Mouse (Mus musculus): ENCODE measurements around the gene Agfg2.
"Not testable (repeated sequence)": the region's sequence is repeated elsewhere in the genome, so short reads cannot be mapped to it uniquely, and the experiment has no call there.

Agfg2 gene

DNA sequence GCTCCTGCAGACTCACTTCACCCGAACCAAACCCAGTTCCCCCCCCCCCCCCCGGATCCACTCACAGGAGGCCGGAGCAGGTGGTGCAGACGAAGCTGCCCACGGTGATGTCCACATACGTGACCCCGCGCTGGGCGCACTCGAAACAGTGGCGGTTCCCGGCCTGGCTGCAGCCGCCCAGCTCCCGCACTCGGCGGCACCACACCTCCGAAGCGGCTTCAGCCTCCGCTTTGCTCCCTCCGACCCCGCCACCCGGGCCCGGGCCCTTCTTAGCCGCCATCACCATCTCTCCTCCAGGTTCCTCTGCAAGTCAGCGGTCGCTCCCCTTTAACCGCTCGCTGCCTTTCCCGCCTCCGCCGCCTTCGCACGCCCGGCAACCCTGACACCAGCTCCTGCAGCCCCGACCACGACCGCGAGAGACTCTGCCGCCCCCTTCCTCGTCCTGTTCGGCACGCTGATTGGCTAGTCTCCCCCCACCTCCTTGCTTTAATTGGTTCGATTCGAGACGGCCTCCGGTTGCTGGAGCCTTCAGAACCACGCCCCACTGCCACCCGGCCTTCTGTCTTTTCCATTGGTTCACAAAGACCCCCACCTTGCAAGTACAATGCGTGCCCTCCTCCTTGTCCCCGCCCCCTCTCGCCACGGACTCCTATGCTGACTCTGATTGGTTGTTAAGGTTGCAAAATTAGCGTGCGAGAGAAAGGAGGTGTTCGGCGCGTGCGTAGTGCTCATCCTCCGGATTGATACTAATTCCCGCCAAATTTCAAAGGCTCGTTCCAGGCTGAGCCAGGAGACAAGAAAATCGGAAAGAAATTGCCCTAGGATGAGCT is at the start of gene Agfg2:
TSS of gene Agfg2 (minus strand) at position 433 of the 830 bp plus-strand sequence.
- peak; percentile 99 to 100 for DNase-seq (ENCODE audit: low spot score in 2 of 2)

DNA sequence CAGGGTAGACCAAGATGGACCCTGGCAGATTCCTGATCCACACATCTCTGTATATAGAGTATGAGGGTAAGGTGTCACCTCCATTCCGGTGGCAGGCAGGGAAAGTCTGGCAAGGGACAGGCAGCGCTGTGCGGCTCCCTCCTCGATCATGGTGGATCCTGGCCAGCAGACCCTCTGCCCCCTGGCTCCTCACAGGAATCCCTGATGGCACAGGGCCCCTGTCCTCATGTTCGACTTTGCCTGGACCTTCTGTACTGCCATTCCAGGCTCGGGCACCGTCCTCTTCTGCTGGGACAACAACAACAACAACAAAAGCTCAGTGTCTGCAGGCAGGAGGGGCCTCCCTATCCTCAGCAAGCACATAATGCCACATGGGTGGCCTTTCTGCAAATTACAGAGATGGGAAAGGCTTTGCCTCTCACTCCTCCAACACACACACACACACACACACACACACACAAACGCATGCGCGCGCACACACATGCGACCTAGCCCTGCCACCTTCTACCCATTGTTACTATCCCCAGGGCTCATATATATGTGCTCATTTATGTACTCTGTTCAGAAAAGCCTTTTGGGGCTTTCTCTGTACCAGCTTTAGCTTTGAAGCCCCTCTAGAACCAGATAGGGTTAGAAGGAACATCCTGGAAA is 49.2 kb upstream of the Agfg2 start:
- peak in 1 of 2 experiments; percentile 43 for DNase-seq (ENCODE audit: low spot score in 2 of 2)

DNA sequence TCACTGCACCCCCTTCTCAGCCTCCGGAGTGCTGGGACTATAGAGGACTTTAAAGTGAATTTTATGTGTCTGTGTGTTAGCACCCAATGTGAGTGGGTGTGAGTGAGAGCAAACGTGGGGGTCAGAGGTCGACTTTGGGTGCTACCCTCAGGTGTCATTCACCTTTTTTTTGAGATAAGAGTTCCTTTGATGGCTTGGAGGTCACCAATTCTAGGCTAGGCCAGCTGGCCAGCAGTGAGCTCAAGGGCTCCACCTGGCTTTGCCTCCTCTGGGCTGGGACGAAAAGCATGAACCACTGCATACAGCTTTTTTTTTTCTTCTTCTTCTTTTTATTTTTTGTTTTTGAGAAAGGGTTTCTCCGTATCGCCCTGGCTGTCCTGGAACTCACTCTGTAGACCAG is 42.2 kb upstream of the Agfg2 start:
- no peak for DNase-seq (ENCODE audit: low spot score in 2 of 2)

DNA sequence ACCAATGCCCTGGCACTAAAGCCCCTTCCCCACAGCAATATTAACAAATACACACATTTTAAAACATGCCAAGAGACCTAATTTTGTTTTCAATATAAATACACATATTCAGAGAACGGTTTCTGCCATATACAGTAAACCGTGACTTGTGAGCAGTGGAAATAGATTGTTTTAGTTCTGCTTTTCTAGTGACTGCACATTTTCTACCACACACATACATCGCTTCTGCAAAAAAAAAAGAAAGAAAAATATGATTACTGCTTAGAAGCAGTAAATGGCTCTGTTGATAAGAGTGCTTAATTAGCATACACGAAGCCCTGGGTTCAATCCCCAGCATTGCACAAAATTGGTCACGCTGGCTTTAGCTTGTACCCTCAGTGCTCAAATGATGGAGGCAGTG is 39.3 kb upstream of the Agfg2 start:
- DNase-seq (ENCODE audit: low spot score in 2 of 2): no peak

DNA sequence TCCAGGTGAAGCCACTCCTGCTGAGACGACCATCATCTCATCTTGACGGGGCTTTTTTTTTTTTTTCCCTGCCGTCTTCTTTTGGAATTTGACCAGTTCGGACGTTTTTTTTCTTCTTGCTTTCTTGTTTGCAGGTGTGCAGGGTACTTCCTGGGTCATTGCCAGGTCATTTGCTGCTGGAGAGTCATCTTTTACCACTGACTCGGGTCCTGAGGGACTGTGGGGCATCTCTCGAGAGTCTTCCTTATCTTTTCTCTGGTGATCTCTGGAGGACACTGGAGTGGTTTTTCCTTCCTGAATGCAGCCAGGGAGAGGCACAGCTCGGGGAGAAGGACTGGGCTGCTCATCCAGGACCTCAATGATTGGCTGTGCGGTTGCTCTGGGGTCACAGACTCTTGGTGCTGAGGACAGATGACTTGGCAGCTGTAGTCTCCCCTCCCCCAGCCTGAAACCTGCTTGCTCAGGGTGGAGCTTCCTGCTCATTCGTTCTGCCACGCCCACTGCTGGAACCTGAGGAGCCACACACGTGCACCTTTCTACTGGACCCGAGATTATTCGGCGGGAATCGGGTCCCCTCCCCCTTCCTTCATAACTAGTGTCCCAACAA is 36.1 kb upstream of the Agfg2 start:
- DNase-seq (ENCODE audit: low spot score in 2 of 2): not testable (repeated sequence)

DNA sequence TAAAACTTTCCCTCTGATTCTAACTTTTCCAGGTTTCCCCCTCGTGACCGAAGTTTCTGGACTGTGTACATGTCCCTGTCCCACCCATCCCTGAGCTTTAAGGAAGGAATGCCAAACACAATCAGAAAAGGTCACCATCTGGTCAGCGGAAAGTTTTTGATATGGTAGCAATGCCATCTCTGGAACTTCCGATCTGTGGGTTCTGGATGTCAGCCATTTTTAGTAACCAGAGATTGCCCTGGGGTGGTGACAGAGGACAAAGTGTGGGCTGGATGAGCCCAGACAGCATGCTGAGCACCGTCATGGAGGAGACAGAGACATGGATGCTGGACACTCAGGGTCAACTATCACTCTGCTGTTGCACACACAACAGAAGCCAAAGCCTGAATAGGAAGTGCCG is 34.6 kb upstream of the Agfg2 start:
- no peak for DNase-seq (ENCODE audit: low spot score in 2 of 2)

DNA sequence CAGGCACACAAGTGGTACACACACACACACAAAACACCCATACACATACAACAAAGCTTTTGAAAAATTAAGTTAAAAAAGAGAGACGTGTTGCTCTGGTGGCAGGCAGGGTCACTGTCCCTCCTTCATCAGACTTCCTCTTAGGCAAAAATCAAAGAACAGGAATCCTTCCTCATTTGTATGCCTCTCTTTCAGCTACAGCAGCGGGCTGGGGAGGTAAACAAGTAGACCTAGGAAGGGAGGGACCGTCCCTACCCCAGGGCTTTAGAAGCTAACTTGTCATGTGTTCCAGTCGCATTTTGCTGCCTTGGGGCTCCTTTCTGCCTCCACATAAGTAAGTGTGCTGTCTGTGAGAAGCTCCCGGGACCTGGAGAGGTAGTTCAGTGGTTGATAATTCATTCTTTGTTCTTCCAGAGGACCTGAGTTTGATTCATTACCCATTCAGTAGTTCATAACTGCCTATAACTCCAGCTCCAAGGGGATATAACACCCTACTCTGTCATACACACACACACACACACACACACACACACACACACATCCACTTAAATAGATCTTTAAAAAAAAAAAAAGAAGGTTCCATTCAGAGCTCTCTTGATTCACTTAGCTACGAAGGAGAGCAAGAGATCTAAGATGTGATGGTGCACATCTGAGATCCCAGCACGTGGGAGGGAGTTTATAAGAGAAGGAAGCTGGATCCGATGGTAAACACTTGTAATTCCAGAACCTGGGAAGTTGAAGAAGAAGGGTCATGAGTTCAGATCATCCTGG is 33.7 kb upstream of the Agfg2 start:
- DNase-seq (ENCODE audit: low spot score in 2 of 2): no peak

DNA sequence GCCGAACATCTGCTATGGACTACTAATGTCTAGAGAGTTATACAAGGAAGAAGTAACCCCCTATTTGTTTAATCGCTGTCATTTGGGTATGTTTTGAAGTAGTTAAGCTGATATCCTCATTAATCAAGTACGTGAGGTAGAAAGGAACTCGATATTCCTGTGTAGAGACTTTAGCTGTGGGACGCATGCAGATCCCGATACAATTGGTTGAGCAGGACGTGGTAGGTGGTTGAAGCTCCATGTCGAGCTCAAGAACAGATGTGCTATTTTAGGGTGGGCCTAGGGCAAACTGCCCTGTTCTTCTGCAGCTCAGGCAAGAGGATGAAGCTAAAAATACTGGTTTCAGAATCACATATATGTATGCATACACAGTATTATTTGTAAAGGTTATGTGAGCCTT is 31.2 kb upstream of the Agfg2 start:
- no peak for DNase-seq (ENCODE audit: low spot score in 2 of 2)

DNA sequence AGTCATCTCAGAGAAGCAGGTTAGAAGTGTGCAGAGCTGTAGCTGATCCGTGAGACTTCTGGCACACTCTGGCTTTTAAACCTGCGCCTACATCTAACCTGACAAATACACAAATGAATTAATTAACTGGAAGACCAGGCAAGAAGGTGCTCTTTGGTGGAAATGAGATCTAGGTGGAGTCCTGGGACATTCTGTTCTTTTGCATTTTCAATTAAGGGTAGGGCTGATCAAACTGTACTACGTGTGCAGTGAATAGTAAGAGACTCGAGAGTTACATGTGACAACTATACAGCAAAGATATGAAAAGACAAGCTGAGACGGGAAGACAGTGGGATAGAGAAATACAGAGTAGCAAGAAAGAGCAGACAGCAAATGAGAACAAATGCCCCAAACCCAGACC is 28.9 kb upstream of the Agfg2 start:
- DNase-seq (ENCODE audit: low spot score in 2 of 2): no peak

DNA sequence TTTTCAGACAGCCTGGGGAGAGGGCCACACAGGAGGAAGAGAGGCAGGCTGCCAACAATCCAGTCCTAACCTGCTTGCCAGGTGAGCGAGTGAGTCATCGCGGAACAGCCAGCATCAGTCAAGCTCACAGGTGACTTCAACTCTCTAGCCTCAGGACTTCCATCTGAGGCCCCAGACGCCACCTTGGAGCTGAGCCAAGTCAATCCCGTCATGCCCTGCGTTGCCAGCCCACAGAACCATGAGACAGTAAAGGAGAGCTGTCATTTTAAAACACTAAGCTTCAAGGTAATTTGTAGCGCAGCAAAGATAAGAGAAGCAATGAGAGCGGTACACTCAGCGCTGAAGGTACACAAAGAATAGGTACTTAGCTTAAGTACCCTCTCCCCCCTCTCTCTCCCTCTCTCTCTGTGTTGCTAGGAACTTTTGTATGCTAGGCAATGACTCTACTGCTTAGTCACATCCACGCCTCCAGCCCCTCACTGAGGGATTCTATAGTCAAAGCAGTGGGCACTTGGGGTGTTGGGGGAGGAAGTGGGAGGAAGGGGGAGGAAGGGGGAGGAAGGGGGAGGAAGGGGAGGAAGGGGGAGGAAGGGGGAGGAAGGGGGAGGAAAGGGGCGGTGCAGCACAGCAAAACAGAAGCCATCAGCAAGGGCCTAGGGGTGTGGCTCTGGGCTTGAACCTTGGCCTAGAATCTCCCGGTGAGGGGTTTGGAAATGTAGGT is 22.5 kb upstream of the Agfg2 start:
- DNase-seq (ENCODE audit: low spot score in 2 of 2): peak in 1 of 2 experiments; percentile 25

DNA sequence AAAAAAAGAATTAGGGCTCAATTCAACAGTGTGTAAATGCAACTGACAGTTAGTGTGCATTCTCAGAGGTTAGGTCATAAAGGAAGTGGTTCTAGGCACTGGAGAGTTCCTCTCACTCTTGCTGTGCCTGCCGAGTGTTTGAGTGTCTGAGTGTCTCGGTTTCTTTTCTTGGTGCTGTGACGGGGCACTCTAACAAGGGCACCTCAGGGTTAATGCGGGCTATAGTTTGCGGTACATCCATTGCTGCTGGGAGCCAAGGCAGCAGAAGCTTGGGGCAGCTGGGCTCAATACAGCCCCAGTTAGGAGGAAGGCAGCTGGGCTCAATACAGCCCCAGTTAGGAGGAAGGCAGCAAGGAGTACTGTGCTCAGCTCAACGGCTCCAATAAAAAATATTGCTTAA is 20.7 kb upstream of the Agfg2 start:
- DNase-seq (ENCODE audit: low spot score in 2 of 2): no peak

DNA sequence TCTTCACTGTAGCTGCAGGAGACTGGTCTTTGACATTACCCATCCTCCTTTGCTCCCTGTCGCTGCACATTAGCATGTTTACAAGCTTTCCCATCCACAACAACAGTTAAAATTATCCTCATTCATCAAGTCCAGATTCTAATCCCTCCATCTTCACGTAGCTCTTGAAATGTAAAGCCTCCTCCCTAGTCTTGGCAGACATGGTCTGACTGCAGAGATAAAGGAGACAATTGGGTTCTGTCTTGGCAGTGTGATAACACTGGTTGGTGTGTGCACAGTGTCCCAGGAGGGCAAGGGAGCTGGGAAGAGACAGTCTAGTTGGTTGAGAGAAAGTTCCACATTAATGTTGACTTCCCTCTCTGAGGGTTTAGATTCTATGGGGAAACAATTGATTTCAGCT is 15.3 kb upstream of the Agfg2 start:
- no peak for DNase-seq (ENCODE audit: low spot score in 2 of 2)

DNA sequence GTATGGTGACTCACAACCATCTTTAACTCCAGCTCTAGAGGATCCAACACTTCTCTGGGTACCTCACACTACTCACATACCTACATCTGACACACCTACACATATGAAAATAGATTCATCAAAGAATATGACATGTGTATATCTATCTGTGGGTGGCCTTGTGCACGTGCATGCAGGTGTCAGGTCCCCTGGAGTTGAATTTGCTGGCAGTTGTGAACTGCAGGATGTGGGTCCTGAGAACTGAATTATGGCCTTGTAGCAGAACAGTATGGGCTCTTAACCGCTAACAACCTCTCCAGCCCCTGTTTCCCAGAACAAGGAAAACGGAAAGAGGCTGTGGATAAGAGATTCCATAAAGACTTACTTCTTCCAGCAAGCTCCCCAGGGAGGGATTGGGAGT is 14.6 kb upstream of the Agfg2 start:
- DNase-seq (ENCODE audit: low spot score in 2 of 2): no peak

DNA sequence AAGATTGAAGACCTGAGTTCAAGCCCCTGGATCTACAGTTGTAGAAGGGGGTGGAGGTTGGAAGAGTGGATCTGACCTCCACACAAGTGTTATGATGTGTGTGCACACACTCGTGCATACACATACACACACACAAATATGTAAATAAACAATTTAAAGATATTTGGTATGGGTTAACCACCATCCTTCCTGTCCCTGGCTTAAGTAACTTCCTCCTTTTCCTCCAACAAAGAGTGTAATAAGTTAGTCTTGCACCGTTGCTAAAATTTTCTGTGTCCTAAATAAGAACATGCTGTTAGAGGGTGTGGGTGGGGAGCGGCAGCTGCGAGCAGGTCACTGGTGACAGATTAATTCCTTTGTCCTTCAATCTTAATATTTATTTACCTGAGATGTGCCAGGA is 11.4 kb upstream of the Agfg2 start:
- no peak for DNase-seq (ENCODE audit: low spot score in 2 of 2)

DNA sequence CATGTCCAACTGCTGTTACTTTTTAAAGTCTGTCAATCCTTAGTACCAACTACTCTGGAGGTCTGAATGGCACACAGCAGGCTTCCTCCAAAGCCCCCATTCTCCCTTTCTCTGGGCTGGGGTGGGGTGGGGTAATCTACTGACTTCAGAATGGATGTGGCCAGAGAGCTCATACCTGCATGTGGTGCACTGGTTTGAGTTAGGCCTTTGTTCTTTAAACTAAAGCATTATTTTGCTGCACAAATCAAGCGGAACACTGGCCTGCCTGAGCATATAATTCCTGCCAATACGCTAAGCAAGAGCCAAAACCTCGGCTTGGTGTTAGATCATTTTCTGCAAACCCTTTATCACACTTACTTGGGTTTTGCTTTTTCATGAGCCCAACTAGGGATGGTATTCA is 10.3 kb upstream of the Agfg2 start:
- DNase-seq (ENCODE audit: low spot score in 2 of 2): no peak

DNA sequence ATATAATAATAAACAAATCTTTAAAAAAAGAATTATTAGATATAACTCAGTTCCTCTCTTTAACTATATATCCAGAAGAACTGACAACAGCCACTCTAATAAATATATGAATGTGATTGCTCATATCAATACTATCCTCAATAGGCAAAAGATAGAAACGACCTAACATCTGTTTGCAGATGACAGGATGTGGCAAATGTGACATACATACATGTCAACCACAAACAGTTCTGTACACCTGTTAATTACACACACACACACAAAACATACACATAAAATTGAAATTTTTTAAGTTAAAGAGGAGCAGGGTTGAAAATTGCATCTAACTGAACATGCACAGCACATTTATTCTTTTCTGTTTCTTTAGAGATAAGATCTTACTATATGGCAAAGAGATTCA is 7.4 kb upstream of the Agfg2 start:
- DNase-seq (ENCODE audit: low spot score in 2 of 2): no peak

DNA sequence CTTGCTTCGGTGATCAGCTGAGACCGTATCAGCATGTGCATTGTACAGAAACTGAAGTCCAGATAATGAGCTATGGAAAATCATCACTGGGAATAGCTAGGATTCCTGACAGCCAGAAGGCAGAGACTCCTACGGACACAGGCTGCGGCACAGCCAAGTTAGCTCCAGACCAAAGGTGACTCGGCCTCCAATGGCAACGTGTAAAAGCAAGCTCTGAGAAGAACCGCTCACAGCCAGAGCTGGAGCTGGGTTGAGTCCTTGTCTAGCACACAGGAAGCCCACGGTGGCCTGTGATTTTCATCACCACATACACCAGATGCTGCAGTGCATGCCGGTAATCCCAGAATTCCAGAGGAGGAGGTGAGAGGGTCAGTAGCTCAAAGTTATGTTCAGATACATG is 6.0 kb upstream of the Agfg2 start:
- DNase-seq (ENCODE audit: low spot score in 2 of 2): no peak

DNA sequence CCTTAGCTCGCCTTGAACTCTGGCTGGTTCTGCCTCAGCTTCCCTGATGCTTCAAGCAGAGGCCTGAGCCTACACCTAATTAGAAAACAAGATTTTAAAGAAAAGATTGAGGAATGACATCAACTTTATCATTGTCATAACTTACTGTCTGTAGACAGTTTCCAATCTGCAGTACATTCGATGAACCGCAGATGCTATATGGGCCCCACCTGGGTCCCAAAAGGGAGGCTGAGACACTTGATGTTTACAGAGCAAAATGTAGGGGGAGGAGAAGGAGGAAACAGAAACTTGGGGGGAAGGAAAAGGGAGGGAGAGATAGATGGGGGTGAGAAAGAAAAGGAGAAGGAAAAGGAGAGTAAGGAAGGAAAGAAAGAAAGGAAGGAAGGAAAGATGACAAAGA is 5.4 kb upstream of the Agfg2 start:
- DNase-seq (ENCODE audit: low spot score in 2 of 2): no peak

DNA sequence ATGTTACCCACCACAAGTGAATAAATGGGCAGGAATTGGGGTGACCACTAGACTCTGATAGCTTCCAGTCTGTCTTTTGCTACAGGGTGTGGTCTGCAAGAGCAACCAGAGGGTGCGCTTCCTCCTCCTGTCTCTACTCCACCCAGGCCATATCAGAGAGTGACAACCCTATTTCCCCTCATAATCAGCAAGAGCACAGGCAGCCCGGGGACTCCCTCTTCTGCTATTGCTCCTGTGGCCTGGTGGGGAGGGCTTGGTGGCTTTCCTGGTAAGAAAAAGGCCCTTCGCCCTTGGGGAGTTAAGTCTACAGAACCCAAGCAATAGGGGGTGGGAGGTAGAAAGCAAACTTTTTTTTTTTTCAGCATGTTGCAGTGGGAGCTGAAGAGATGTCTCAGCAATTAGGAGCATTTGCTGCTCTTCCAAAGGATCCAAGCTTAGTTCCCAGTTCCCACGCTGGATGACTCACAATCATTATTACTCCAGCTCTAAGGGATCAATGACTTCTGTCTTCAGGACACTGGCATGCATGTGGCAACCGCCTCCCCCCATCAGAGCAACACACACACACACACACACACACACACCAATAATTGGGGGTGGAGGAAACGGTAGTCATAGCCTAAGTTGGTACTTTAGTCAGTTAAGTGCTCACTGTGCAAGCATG is 1.7 kb upstream of the Agfg2 start:
- DNase-seq (ENCODE audit: low spot score in 2 of 2): no peak

DNA sequence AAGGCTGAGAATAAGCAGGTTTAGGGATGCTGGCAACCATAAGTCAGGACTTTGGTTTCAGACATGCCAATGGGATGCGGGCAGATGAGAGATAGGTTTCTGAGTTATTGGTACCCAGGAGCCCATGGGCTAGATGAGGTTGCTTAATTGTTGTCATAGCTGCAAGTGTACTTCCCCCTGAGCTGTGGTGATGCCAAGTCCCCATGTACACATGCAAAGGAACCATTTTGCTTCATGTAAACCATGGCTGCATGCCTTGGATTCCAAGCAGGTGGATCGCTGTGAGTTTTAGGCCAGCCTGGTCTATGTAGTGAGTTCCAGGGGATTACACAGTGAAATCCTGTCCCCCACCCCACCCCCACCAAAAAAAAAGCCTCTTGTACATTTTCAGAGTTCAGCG is 1.1 kb upstream of the Agfg2 start:
- no peak for DNase-seq (ENCODE audit: low spot score in 2 of 2)
